Mouse (Mus musculus) CH12F3 (cell line): Measurements from ENCODE around the gene Eif5a.

Experiments used
- in situ Hi-C: fragments of 300-500 bp; cut with MboI; formaldehyde crosslinking; loops from 2 replicates; pipeline ENCODE4 v1.14.3; 2020; ENCODE audit warnings: low sequenced_read_pairs

The Eif5a gene

DNA sequence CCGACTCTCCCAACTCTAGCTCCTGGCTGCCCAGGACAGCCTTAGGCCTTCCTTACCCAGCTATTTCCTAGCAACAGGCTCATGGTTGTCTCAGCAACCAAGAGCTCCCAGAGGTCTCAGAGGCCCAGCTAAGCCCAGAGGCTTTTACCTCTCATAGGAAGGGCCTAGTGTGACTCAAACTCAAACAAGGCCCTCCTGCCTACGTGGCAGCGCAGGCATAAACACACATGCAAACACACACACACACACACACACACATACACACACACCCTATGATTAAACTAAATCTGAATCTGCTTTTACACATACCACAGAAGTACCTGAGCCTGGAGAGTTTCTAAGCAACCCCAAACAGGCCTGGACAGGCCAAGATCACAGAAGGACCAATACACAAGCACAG is 43.4 kb downstream of the Eif5a start:
- in situ Hi-C loops = loop anchor here (10.0 kb wide), 1 partner anchor 134 kb away; no protein-coding TSS in a partner anchor

DNA sequence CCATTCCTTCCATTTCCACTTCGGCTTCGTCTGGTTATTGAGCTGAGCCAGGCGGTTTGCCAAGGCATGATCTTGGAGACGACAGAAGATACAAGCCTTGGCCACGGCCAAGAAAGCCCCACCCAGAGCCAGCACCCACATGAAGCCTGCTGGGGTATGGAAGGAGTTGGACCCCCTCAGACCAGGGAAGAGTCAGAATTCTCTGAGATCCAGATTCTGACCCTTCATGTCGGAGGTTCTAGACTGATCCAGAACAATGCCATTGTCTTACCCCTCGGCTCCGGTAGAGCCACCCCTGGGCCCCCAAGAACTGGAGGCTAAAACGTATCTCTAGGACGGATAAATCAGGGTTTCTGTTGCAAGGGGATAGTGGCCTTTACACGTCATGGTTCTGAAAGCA is 43.9 kb downstream of the Eif5a start, which contains the start of gene Tmem95:
Gene Tmem95, minus strand, starts transcription at position 141 of the 400 bp plus-strand sequence.
- in situ Hi-C loops = loop anchor here (10.0 kb wide), 1 partner anchor 133 kb away; no protein-coding TSS in a partner anchor

DNA sequence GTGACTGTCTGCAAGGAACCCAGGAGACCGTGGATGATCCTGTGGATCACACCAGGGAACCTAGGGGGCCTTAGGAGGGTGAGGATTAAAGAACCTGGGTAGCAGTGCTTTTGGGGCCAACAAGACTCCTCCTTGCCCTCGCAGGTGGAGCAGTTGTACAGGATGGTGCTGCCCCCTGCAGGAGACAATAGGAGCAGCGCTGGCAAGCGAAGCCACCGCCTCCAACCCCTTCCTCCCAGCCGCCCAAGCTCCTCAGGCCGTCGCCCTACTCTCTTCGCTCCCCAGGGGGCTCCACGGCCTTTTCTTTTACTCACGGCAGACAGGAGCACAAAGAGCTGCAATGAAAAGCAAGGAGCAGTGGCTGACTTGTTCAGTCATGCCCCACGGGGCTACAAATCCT is 44.9 kb downstream of the Eif5a start:
- in situ Hi-C loops = loop anchor here (10.0 kb wide), 1 partner anchor 132 kb away; no protein-coding TSS in a partner anchor

DNA sequence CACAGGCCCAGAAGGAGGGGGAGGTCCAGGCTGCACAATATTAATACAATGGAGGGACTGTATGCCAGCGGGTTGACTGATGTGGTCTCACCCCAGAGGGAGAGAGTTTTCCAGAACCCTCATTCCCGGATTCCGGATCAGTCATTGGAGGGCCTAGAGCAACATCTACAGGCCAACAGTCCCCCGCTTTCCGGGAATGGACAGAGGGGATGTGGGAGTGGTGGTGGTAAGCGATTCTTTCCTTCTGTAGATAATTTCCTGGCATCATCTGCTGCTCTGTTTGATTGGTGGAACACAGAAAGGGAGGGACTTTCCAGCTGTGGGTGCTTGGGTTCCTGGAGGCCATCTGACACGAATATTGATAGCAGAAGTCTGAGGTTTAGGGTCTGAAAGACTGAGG is 45.6 kb downstream of the Eif5a start:
- in situ Hi-C loops = loop anchor here (10.0 kb wide), 1 partner anchor 131 kb away; no protein-coding TSS in a partner anchor

DNA sequence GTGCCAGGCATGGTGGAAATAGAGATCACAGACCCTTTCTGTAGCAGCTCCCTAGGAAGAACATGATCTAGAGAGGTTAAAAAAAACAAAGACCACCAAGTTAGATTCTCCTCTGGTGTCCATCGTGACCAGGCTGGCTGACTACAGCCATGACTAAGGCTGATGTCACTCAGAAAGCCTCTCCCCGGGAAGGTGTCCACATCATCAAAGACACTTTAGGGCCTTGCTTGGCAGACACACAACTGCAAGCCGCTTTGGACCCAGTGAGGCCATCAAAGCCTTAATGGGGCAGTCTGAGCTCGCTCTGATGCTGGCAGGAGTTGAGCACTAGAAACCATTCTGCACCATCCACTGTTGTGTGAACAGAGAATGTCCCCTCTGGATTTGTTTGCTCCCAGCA is 49.3 kb downstream of the Eif5a start:
- in situ Hi-C loops = loop anchor here (10.0 kb wide), 1 partner anchor 128 kb away; no protein-coding TSS in a partner anchor

DNA sequence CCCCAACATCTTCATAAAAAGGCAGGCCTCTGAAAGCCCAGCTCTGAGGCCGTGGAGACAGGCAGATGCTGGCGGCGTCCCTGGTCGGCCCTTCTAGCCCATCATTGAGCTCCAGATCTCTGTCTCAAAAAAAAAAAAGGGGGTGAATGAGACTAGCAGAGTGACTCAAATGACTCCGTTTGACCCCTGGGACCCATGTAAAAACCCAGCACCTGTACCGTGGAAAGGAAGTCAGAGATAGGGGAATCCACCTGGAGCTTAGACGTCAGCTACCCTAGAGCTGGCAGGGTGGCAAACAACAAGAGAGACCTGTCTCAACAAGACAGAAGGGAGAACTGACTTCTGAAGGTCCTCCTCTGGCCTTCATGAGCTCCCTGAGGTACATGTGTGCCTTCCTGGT is 49.9 kb downstream of the Eif5a start:
- in situ Hi-C loops = loop anchor here (10.0 kb wide), 1 partner anchor 127 kb away; no protein-coding TSS in a partner anchor

DNA sequence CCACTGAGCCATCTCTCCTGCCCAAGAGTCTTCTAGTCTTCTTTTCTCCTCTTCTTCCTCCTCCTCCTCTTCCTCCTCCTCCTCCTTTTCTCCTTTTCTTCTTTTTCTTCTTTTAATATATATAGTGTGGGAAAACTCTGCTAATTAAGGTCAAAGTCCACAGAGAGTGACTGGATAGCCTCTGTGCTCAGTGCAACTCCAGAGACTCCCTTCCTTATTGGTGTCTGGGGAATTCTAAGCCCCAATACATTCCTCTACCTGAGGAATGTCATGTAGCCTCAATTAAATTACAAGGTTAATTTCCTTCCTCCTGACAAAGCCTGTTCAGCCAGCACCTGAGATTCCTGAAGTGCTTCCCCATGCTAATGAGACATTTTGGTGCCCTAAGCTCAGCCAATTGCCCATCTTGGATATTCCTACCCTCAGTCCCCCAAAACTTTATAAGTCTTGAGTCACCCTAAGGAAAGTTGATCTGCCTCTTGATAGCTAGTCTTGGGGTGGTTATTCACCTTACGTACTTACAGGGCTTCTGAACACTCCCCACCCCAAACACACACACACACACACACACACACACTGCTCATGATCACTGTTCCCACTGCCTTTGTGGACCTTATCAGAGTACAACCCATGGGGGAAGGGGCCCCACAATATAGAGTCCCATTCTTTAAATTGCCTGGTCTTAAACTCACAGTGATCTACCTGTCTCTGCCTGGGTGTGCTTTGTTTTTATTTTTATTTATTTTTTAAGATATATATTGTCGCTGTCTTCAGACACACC is 51.3 kb downstream of the Eif5a start:
- in situ Hi-C loops = loop anchor here (10.0 kb wide), 1 partner anchor 126 kb away; no protein-coding TSS in a partner anchor

DNA sequence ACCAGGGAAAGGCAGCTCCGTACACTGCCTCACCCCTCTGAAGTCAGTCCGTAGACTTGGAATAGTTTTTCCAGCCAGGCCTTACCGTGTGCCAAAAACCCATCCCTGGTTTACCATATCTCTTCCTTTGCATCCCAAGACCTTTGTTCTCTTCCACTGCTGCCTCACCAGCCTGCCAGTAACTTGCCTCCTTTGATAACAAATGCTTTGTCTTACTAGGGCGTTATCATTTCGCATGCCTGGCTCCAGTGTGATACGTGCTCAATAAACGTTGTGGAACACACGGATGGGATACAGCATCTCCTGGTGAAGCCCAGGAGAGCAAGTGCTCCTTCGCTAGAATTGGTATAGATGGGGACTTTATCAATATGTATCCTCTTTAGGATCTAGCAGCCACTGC is 54.4 kb downstream of the Eif5a start:
- in situ Hi-C loops = no loop called here
